Mouse (Mus musculus) forebrain, embryonic 11.5 days (tissue): Measurements from ENCODE around the gene Isyna1. TPM values are rescaled to one million over a fixed set of nuclear protein-coding genes. Genes with fewer than 3 reads are reported as not detected.
A peak's percentile ranks its signal among the peaks of the same experiment; 100 is the strongest.

Experiments used
- ATAC-seq: fragments of 200-750 bp; cut with Nextera tagmentation; replicated peaks from 2 replicates; pipeline ENCODE4 v1.8.0; 2017; ENCODE audit warnings: moderate TSS enrichment; ENCODE audit not compliant: low FRiP score
- DNase-seq: peaks from one replicate; pipeline ENCODE4 v3.0.0-alpha.2; 2017; ENCODE audit warnings: low spot score
- H3K27ac ChIP-seq: fragments of 300-500 bp; sonication (generic); 2 replicates; pipeline ENCODE4 v1.5.1; 2014; ENCODE audit warnings: low read depth, low read length
- H3K27me3 ChIP-seq: fragments of 300-500 bp; sonication (generic); 2 replicates; pipeline ENCODE4 v1.6.1; 2014; ENCODE audit warnings: mild to moderate bottlenecking, low read length, mixed read lengths; ENCODE audit not compliant: control insufficient read depth, insufficient read depth
- H3K36me3 ChIP-seq: fragments of 300-500 bp; sonication (generic); 2 replicates; pipeline ENCODE4 v1.6.1; 2014; ENCODE audit warnings: mild to moderate bottlenecking, low read length, moderate library complexity, mixed read lengths; ENCODE audit not compliant: control insufficient read depth, insufficient read depth
- H3K4me1 ChIP-seq: fragments of 300-500 bp; sonication (generic); replicated peaks from 2 replicates; pipeline ENCODE4 v1.6.1; 2014; ENCODE audit warnings: low read length, mixed read lengths; ENCODE audit not compliant: control insufficient read depth, insufficient read depth
- H3K4me2 ChIP-seq: fragments of 300-500 bp; sonication (generic); 2 replicates; pipeline ENCODE4 v1.6.1; 2014; ENCODE audit warnings: low read depth, mild to moderate bottlenecking, low read length, moderate library complexity, mixed read lengths; ENCODE audit not compliant: severe bottlenecking
- H3K4me3 ChIP-seq: fragments of 300-500 bp; sonication (generic); 2 replicates; pipeline ENCODE4 v1.5.1; 2014; ENCODE audit warnings: low read depth, low read length
- H3K9ac ChIP-seq: fragments of 300-500 bp; sonication (generic); 2 replicates; pipeline ENCODE4 v1.6.1; 2014; ENCODE audit warnings: low read length
- H3K9me3 ChIP-seq: fragments of 300-500 bp; sonication (generic); 2 replicates; pipeline ENCODE4 v1.6.1; 2016; ENCODE audit warnings: low read length, mixed read lengths; ENCODE audit not compliant: control insufficient read depth
- WGBS: fragments of 180-500 bp; shearing (Covaris S2); extraction: QIAGEN DNeasy Blood & Tissue Kit; methylation state at CpG from one replicate; pipeline ENCODE4 v1.1.7; 2014; 5-methylcytosine and 5-hydroxymethylcytosine counted together
- polyA plus RNA-seq: library from polyadenylated mRNA; unstranded; fragments of >200 nt; fragmentation: Nextera tagmentation; extraction: Ambion mirVana; gene quantifications from 2 replicates; pipeline ENCODE4 v1.2.1, GENCODE M21; 2014

The Isyna1 gene
- polyA plus RNA-seq, 1 experiment from 2014 or later: 109 TPM

- WGBS: 18% methylated on average over 21 of the region's 24 CpGs
- H3K27me3 ChIP-seq: peaks cover 12% of the 10 kb centered on the region
- no peak overlapping the region for H3K4me3 ChIP-seq
- DNase-seq (no peak), ATAC-seq (no peak)
- H3K4me2 ChIP-seq: no peak overlapping the region
- H3K27ac ChIP-seq: no peak overlapping the region
- H3K4me1 ChIP-seq: peaks cover 10% of the 10 kb centered on the region
- no peaks in the 10 kb centered on the region for H3K9me3 ChIP-seq
- no peak overlapping the region for H3K9ac ChIP-seq
- no peaks in the 10 kb centered on the region for H3K36me3 ChIP-seq
Measured at GRCm38 (mm10) chr8:70631436-70631835, 37.3 kb downstream of the Isyna1 start.

- DNase-seq (no peak), ATAC-seq (no peak)
- H3K27ac ChIP-seq: no peak within 1 kb of the TSS
- no peak within 1 kb of the TSS for H3K9ac ChIP-seq
- 74% methylated on average over 6 of the region's 6 CpGs for WGBS
- H3K27me3 ChIP-seq: peaks cover 12% of the 10 kb centered on the region
- H3K4me2 ChIP-seq: no peak within 1 kb of the TSS
- peaks cover 10% of the 10 kb centered on the region for H3K4me1 ChIP-seq
- H3K36me3 ChIP-seq: no peaks in the 10 kb centered on the region
- H3K9me3 ChIP-seq: no peaks in the 10 kb centered on the region
- no peak within 1 kb of the TSS for H3K4me3 ChIP-seq
Measured at GRCm38 (mm10) chr8:70632346-70632892, 38.2 kb downstream of the Isyna1 start, which contains the start of gene Gdf15. Gdf15 (minus strand) TSS chr8:70632456.

GRCm38 (mm10) chr8:70634066-70634465 is 39.9 kb downstream of the Isyna1 start:
- Histone ChIP-seq H3K4me3 (no peak overlapping the region), H3K36me3 (no peaks in the 10 kb centered on the region), H3K4me2 (no peak overlapping the region), H3K27me3 (peaks cover 12% of the 10 kb centered on the region), H3K9ac (no peak overlapping the region), H3K4me1 (peaks cover 10% of the 10 kb centered on the region), H3K9me3 (no peaks in the 10 kb centered on the region), H3K27ac (no peak overlapping the region)
- no peak for DNase-seq
- WGBS: 74% methylated on average over 6 of the region's 6 CpGs
- no peak for ATAC-seq

GRCm38 (mm10) chr8:70635527-70635926 is 41.4 kb downstream of the Isyna1 start:
- Histone ChIP-seq H3K36me3 (no peaks in the 10 kb centered on the region), H3K9me3 (no peaks in the 10 kb centered on the region), H3K27ac (no peak overlapping the region), H3K4me3 (no peak overlapping the region), H3K4me1 (peaks cover 7% of the 10 kb centered on the region), H3K4me2 (no peak overlapping the region), H3K27me3 (peaks cover 12% of the 10 kb centered on the region), H3K9ac (no peak overlapping the region)
- DNase-seq (no peak), ATAC-seq (no peak)
- WGBS: 83% methylated on average over 6 of the region's 6 CpGs

- no peak for DNase-seq
Measured at GRCm38 (mm10) chr8:70636838-70637237, 42.7 kb downstream of the Isyna1 start.

GRCm38 (mm10) chr8:70638752-70639151 is 44.6 kb downstream of the Isyna1 start:
- WGBS: 81% methylated on average over 9 of the region's 9 CpGs
- ATAC-seq: no peak

More at GRCm38 (mm10) chr8:70636838-70637237, 42.7 kb downstream of the Isyna1 start:
- H3K9me3 ChIP-seq: no peaks in the 10 kb centered on the region
- no peak for ATAC-seq
- H3K9ac ChIP-seq: peak overlapping the region; percentile 32; the same call in 1 of the 2 replicates
- H3K4me2 ChIP-seq: no peak overlapping the region
- H3K4me3 ChIP-seq: no peak overlapping the region
- WGBS: 66% methylated on average over 8 of the region's 8 CpGs
- no peaks in the 10 kb centered on the region for H3K4me1 ChIP-seq
- H3K27me3 ChIP-seq: peaks cover 2% of the 10 kb centered on the region; the same call in 1 of the 2 replicates
- H3K36me3 ChIP-seq: no peaks in the 10 kb centered on the region
- H3K27ac ChIP-seq: no peak overlapping the region

GRCm38 (mm10) chr8:70643019-70643418 is 48.8 kb downstream of the Isyna1 start:
- Histone ChIP-seq H3K4me3 (no peak overlapping the region), H3K36me3 (no peaks in the 10 kb centered on the region), H3K27me3 (no peaks in the 10 kb centered on the region), H3K9ac (no peak overlapping the region), H3K9me3 (no peaks in the 10 kb centered on the region), H3K4me2 (no peak overlapping the region), H3K27ac (no peak overlapping the region), H3K4me1 (no peaks in the 10 kb centered on the region)
- no peak for DNase-seq
- no peak for ATAC-seq
- 75% methylated on average over 3 of the region's 3 CpGs for WGBS

More at GRCm38 (mm10) chr8:70638752-70639151, 44.6 kb downstream of the Isyna1 start:
- Histone ChIP-seq H3K9ac (no peak overlapping the region), H3K4me1 (no peaks in the 10 kb centered on the region), H3K4me2 (no peak overlapping the region), H3K36me3 (no peaks in the 10 kb centered on the region), H3K9me3 (no peaks in the 10 kb centered on the region), H3K27me3 (no peaks in the 10 kb centered on the region), H3K27ac (no peak overlapping the region), H3K4me3 (no peak overlapping the region)
- no peak for DNase-seq

GRCm38 (mm10) chr8:70644065-70644464 is 49.9 kb downstream of the Isyna1 start:
- H3K4me3 ChIP-seq: no peak overlapping the region

More at GRCm38 (mm10) chr8:70644065-70644464, 49.9 kb downstream of the Isyna1 start:
- no peak for ATAC-seq
- DNase-seq: no peak
- no peaks in the 10 kb centered on the region for H3K4me1 ChIP-seq
- H3K27me3 ChIP-seq: no peaks in the 10 kb centered on the region
- WGBS: 85% methylated on average over 2 of the region's 2 CpGs
- H3K4me2 ChIP-seq: no peak overlapping the region
- no peak overlapping the region for H3K27ac ChIP-seq
- no peaks in the 10 kb centered on the region for H3K9me3 ChIP-seq
- no peak overlapping the region for H3K9ac ChIP-seq
- H3K36me3 ChIP-seq: no peaks in the 10 kb centered on the region; the same call in 1 of the 2 replicates
